Mouse (Mus musculus) limb, embryonic 12.5 days (tissue): ENCODE data around the gene Fcgr4. TPM values are rescaled to one million over a fixed set of nuclear protein-coding genes. Genes with fewer than 3 reads are reported as not detected.
"Not testable (repeated sequence)": the region's sequence is repeated elsewhere in the genome, so short reads cannot be mapped to it uniquely, and the experiment has no call there.

Experiments
- ATAC-seq: fragments of 200-750 bp; cut with Nextera tagmentation; 2 replicates; pipeline ENCODE4 v1.8.0; 2017; ENCODE audit warnings: low read depth, moderate TSS enrichment; ENCODE audit not compliant: insufficient number of reproducible peaks, insufficient read depth, low FRiP score, low TSS enrichment
- H3K27ac ChIP-seq: fragments of 300-500 bp; sonication (generic); 2 replicates; pipeline ENCODE4 v1.5.1; 2016; ENCODE audit warnings: mild to moderate bottlenecking, moderate library complexity
- H3K27me3 ChIP-seq: fragments of 300-500 bp; sonication (generic); 2 replicates; pipeline ENCODE4 v1.6.1; 2016; ENCODE audit warnings: mild to moderate bottlenecking, moderate library complexity
- H3K36me3 ChIP-seq: fragments of 300-500 bp; sonication (generic); 2 replicates; pipeline ENCODE4 v1.6.1; 2016; ENCODE audit warnings: mild to moderate bottlenecking, moderate library complexity
- H3K4me1 ChIP-seq: fragments of 300-500 bp; sonication (generic); replicated peaks from 2 replicates; pipeline ENCODE4 v1.6.1; 2016
- H3K4me2 ChIP-seq: fragments of 300-500 bp; sonication (generic); 2 replicates; pipeline ENCODE4 v1.6.1; 2016; ENCODE audit warnings: mild to moderate bottlenecking, moderate library complexity
- H3K4me3 ChIP-seq: fragments of 300-500 bp; sonication (generic); replicated peaks from 2 replicates; pipeline ENCODE4 v1.5.1; 2016; ENCODE audit warnings: mild to moderate bottlenecking
- H3K9ac ChIP-seq: fragments of 300-500 bp; sonication (generic); replicated peaks from 2 replicates; pipeline ENCODE4 v1.6.1; 2016; ENCODE audit warnings: mild to moderate bottlenecking, moderate library complexity
- H3K9me3 ChIP-seq: fragments of 300-500 bp; sonication (generic); 2 replicates; pipeline ENCODE4 v1.6.1; 2016; ENCODE audit warnings: mild to moderate bottlenecking, moderate library complexity
- WGBS: fragments of 180-500 bp; shearing (Covaris S2); methylation state at CpG from one replicate; pipeline ENCODE4 v1.1.7; 2016; 5-methylcytosine and 5-hydroxymethylcytosine counted together
- polyA plus RNA-seq: library from polyadenylated mRNA; unstranded; fragments of >200 nt; fragmentation: Nextera tagmentation; extraction: Ambion mirVana; gene quantifications from 2 replicates; pipeline ENCODE4 v1.2.1, GENCODE M21; 2016

The Fcgr4 gene
- polyA plus RNA-seq: 0.17 and 0.21 TPM in 2 replicates

DNA sequence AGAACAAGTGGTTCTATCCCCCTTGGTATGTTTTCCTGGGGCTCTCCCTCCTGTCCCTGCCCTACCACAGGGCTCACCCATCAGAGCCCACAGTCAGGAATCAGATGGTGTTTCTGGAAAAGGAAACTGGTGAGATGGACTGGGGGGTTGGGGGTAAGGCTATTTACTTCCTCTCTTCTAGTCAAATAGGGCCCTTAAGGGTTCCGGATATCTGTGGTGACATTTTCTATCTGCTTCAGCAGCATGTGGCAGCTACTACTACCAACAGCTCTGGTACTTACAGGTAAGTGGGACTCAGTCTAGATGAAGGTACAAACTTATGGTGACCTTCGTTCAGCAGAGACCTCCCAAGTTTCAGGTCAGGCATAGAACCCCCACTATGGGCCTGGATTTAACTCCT is at the start of gene Fcgr4:
Gene Fcgr4, plus strand, starts transcription at position 184 of the 400 bp plus-strand sequence.
- H3K9ac ChIP-seq: no peak within 1 kb of the TSS
- no peak for ATAC-seq
- H3K4me1 ChIP-seq: no peaks in the 10 kb centered on the region
- H3K27ac ChIP-seq: no peak within 1 kb of the TSS
- no peaks in the 10 kb centered on the region for H3K9me3 ChIP-seq
- 88% methylated on average over 2 of the region's 2 CpGs for WGBS
- no peaks in the 10 kb centered on the region for H3K36me3 ChIP-seq
- H3K27me3 ChIP-seq: no peaks in the 10 kb centered on the region
- H3K4me2 ChIP-seq: no peak within 1 kb of the TSS
- H3K4me3 ChIP-seq: no peak within 1 kb of the TSS

DNA sequence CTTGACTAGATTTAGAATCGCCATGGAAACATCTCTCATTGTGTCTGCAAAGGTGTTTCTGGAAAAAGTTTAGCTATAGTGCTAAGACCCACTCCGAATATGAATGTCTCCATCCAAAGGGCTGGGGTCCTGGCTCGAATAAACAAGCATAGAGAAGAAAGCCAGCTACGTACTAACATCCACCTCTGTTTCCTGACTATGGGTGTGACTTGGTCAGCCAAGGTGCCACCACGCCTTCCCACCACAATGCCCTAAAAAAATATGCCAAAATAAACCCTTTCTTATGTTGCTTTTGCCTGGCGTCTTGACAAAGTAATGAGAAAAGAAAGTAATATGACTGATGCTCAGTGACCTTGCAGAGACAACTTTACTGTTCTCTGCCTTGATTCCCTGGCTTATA is 46.2 kb upstream of the Fcgr4 start:
- H3K36me3 ChIP-seq: no peaks in the 10 kb centered on the region
- no peak overlapping the region for H3K27ac ChIP-seq
- no peak overlapping the region for H3K4me3 ChIP-seq
- no peak overlapping the region for H3K4me2 ChIP-seq
- no peak overlapping the region for H3K9ac ChIP-seq
- H3K27me3 ChIP-seq: no peaks in the 10 kb centered on the region
- no peak for ATAC-seq
- no peaks in the 10 kb centered on the region for H3K9me3 ChIP-seq
- WGBS: 83% methylated on average over 6 of the region's 6 CpGs
- no peaks in the 10 kb centered on the region for H3K4me1 ChIP-seq

DNA sequence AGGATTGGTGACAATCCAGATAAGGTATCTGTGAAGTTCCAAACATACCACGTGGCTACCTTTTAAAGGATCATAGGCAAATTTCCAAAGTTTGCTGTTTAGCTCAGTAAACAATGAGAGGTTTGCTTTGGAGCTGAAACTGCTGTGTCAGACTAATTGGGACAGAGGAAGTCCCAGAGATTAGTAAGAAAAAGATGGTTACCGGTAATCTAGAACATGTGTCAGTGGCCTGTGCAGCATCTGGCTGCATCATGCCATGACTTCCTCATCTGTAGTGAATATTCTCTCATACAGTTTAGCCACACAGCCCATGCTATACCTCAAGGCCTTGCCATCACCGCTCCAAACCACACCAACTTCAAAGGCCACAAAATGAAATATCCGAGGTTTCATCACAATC is 45.8 kb upstream of the Fcgr4 start:
- 80% methylated on average over 4 of the region's 4 CpGs for WGBS
- no peaks in the 10 kb centered on the region for H3K9me3 ChIP-seq
- ATAC-seq: no peak

GRCm38 (mm10) chr1:170974171-170974570 is 44.5 kb upstream of the Fcgr4 start:
- no peaks in the 10 kb centered on the region for H3K4me1 ChIP-seq
- no peaks in the 10 kb centered on the region for H3K36me3 ChIP-seq
- H3K27me3 ChIP-seq: no peaks in the 10 kb centered on the region
- H3K4me3 ChIP-seq: no peak overlapping the region
- H3K27ac ChIP-seq: no peak overlapping the region
- ATAC-seq: no peak
- no peak overlapping the region for H3K9ac ChIP-seq
- H3K9me3 ChIP-seq: no peaks in the 10 kb centered on the region
- 87% methylated on average over 8 of the region's 8 CpGs for WGBS
- H3K4me2 ChIP-seq: no peak overlapping the region

More for the DNA sequence above, 45.8 kb upstream of the Fcgr4 start:
- Histone ChIP-seq H3K27ac (no peak overlapping the region), H3K4me2 (no peak overlapping the region), H3K27me3 (no peaks in the 10 kb centered on the region), H3K36me3 (no peaks in the 10 kb centered on the region), H3K4me3 (no peak overlapping the region), H3K9ac (no peak overlapping the region), H3K4me1 (no peaks in the 10 kb centered on the region)

DNA sequence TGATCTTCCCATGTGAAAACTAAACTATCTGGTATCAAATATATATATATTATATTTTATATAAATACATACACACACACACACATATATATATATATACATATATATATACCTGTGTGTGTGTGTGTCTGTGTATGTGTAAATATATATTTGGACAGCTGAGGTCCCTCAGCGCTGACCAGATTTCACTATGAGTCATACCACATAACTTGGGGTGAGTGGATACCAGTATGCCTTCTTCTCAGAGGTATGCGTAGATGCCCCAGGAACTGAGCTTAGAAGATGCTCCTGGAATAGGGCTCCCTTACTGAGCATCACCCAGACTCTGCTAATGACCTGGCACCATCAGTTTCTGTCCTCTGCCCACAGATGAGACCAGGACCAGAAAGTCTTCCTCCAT is 44.0 kb upstream of the Fcgr4 start:
- Histone ChIP-seq H3K36me3 (no peaks in the 10 kb centered on the region), H3K4me3 (no peak overlapping the region), H3K4me1 (no peaks in the 10 kb centered on the region), H3K9ac (no peak overlapping the region), H3K27me3 (no peaks in the 10 kb centered on the region), H3K9me3 (no peaks in the 10 kb centered on the region), H3K27ac (no peak overlapping the region), H3K4me2 (no peak overlapping the region)
- no peak for ATAC-seq
- WGBS: 82% methylated on average over 2 of the region's 2 CpGs

GRCm38 (mm10) chr1:170975350-170975749 is 43.4 kb upstream of the Fcgr4 start:
- H3K4me3 ChIP-seq, H3K4me1 ChIP-seq, ATAC-seq, H3K9me3 ChIP-seq, H3K27ac ChIP-seq, H3K9ac ChIP-seq, H3K27me3 ChIP-seq, H3K36me3 ChIP-seq, H3K4me2 ChIP-seq: not testable (repeated sequence)
- 71% methylated on average over 2 of the region's 2 CpGs for WGBS

GRCm38 (mm10) chr1:170975751-170976161 is 43.0 kb upstream of the Fcgr4 start:
- no peaks in the 10 kb centered on the region for H3K9me3 ChIP-seq
- no peak overlapping the region; the same call in 1 of the 2 replicates for H3K9ac ChIP-seq
- H3K36me3 ChIP-seq: no peaks in the 10 kb centered on the region
- no peak overlapping the region for H3K4me2 ChIP-seq
- no peaks in the 10 kb centered on the region for H3K4me1 ChIP-seq
- ATAC-seq: no peak
- H3K27ac ChIP-seq: no peak overlapping the region
- H3K27me3 ChIP-seq: no peaks in the 10 kb centered on the region
- no peak overlapping the region for H3K4me3 ChIP-seq
- WGBS: 69% methylated on average over 7 of the region's 7 CpGs

GRCm38 (mm10) chr1:170976447-170976846 is 42.3 kb upstream of the Fcgr4 start, which contains the start of gene Fcgr2b:
Gene Fcgr2b (minus strand): TSS chr1:170976547.
- 90% methylated on average over 5 of the region's 5 CpGs for WGBS
- H3K9me3 ChIP-seq: no peaks in the 10 kb centered on the region
- H3K4me1 ChIP-seq: no peaks in the 10 kb centered on the region
- H3K4me3 ChIP-seq: no peak within 1 kb of the TSS
- no peak within 1 kb of the TSS for H3K4me2 ChIP-seq
- H3K9ac ChIP-seq: no peak within 1 kb of the TSS; the same call in 1 of the 2 replicates
- H3K27ac ChIP-seq: no peak within 1 kb of the TSS
- H3K36me3 ChIP-seq: no peaks in the 10 kb centered on the region
- no peaks in the 10 kb centered on the region for H3K27me3 ChIP-seq
- no peak for ATAC-seq

- no peaks in the 10 kb centered on the region for H3K27me3 ChIP-seq
- WGBS: 74% methylated on average over 4 of the region's 4 CpGs
- no peak overlapping the region for H3K4me2 ChIP-seq
- H3K36me3 ChIP-seq: no peaks in the 10 kb centered on the region
- H3K9me3 ChIP-seq: no peaks in the 10 kb centered on the region
- H3K27ac ChIP-seq: no peak overlapping the region
- H3K4me3 ChIP-seq: no peak overlapping the region
- no peaks in the 10 kb centered on the region for H3K4me1 ChIP-seq
- no peak overlapping the region for H3K9ac ChIP-seq
- ATAC-seq: no peak
Observed at GRCm38 (mm10) chr1:170978601-170979000, 40.1 kb upstream of the Fcgr4 start.

GRCm38 (mm10) chr1:170981679-170982078 is 37.0 kb upstream of the Fcgr4 start:
- WGBS: 72% methylated on average over 1 of the region's 1 CpGs

GRCm38 (mm10) chr1:170982301-170982700 is 36.4 kb upstream of the Fcgr4 start:
- Histone ChIP-seq H3K9ac (no peak overlapping the region), H3K9me3 (no peaks in the 10 kb centered on the region), H3K27ac (no peak overlapping the region), H3K36me3 (no peaks in the 10 kb centered on the region), H3K4me2 (no peak overlapping the region), H3K4me1 (no peaks in the 10 kb centered on the region), H3K27me3 (no peaks in the 10 kb centered on the region), H3K4me3 (no peak overlapping the region)
- WGBS: 78% methylated on average over 2 of the region's 2 CpGs
- no peak for ATAC-seq

More at GRCm38 (mm10) chr1:170981679-170982078, 37.0 kb upstream of the Fcgr4 start:
- H3K36me3 ChIP-seq, H3K9ac ChIP-seq, H3K4me3 ChIP-seq, H3K4me2 ChIP-seq, H3K9me3 ChIP-seq, H3K27me3 ChIP-seq, H3K4me1 ChIP-seq, ATAC-seq, H3K27ac ChIP-seq: not testable (repeated sequence)

DNA sequence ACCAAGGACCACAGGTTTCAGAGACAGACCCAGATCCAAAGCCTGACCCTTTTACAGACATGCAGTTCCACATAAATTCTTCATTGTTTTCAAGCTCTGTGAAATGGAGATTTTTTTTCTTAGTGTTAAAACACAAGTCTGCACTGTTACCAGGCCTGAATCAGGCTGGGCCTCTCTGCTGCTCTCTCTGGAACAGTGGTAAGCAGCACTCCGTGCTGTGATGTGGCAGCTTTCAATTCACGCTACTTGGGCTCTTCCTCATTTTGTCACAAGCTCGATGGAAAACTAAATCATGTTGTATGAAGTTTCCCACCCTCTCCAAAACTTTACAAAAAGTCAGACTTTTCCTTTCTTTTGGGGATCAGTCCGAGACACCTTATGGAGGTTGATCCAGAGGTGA is 35.7 kb upstream of the Fcgr4 start:
- ATAC-seq: no peak
- 78% methylated on average over 4 of the region's 4 CpGs for WGBS
- Histone ChIP-seq H3K9ac (no peak overlapping the region), H3K36me3 (no peaks in the 10 kb centered on the region), H3K27me3 (no peaks in the 10 kb centered on the region), H3K4me2 (no peak overlapping the region), H3K9me3 (no peaks in the 10 kb centered on the region), H3K4me3 (no peak overlapping the region), H3K27ac (no peak overlapping the region), H3K4me1 (no peaks in the 10 kb centered on the region)
